Mouse (Mus musculus): ENCODE measurements around the gene Gm20683.

DNA sequence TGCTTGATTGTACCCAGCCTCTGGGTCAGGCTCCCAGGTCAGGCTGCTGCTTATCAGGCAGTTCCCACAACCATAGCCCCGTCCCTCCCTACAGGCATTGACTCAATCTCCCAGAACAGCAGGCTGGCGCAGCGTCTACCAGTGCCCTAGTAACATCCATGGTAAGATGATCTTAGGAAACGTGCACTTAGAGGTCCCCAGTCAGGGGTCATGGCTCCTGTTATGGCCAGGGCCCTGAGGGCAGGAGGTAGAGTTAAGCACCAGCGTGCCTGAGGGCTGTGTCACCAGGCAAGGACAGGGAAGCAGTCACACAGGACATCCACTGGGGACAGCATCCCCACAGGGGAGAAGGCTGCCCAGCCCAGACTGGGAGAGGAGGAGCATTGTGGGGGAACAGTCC is 40.7 kb upstream of the Gm20683 start:
- TF ChIP-seq CTCF (IDR thresholded peaks at IDR 0.05; ENCODE audit: low read depth) (no peak), EP300 (IDR thresholded peaks at IDR 0.05; ENCODE audit: low read depth) (no peak)

Data from heart, postnatal 0 days (tissue).